Mouse (Mus musculus) layer of hippocampus, adult 2 months (tissue): ENCODE data around the gene Tfap2d. TPM values are rescaled to one million over a fixed set of nuclear protein-coding genes. Genes with fewer than 3 reads are reported as not detected.

Experiments used
- DNase-seq, 2 experiments: peaks; one replicate each; pipeline ENCODE4 v3.0.0; 2022; ENCODE audit warnings: low spot score in 2 of 2
- H3K27ac ChIP-seq: fragments of 200-600 bp; 2 replicates; pipeline ENCODE4 v1.8.1; 2022
- H3K4me3 ChIP-seq: fragments of 200-600 bp; 2 replicates; pipeline ENCODE4 v1.8.1; 2022; ENCODE audit warnings: mild to moderate bottlenecking
- CTCF ChIP-seq: fragments of 200-600 bp; conservative IDR thresholded peaks from 2 replicates; pipeline ENCODE4 v1.8.1; 2022; ENCODE audit warnings: antibody characterized with exemption, mild to moderate bottlenecking, moderate library complexity
- long read RNA-seq, 2 experiments: library from polyadenylated mRNA; stranded (forward); transcript quantifications; one replicate each; pipeline ENCODE4 v2.0.0; 2021; ENCODE audit warnings: borderline mapping rate in 2 of 2
- total RNA-seq, 2 experiments: library from RNA; stranded (reverse); gene quantifications; 2 replicates each; pipeline ENCODE4 v1.2.3; 2021

Gene Tfap2d
- total RNA-seq, result not detected
- long read RNA-seq, experiment 1, partial matches to known transcripts, result 1 of 1 reads
- long read RNA-seq, experiment 1, other reads (novel, unspliced or antisense), result 0 of 1 reads
- long read RNA-seq, experiment 2, result 0 reads

DNA sequence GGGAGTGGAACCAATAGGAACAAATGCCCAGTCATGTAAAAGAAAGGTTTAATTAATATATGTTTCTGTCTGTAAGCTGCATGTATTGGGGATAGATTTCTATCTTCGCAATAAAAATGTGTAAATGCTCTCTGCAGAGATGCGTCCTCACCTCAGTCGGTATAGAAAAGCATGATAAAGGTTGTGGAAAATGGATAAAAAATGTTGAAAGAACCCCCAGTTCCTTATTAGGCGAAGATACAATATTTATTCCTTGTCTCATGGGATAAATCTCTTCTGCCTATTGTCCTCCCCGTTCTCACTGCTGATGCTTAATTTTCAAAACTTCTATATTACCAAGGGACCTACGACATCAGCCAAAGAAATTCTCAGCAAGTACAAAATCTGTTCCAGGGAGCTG lies at the start of gene Tfap2d:
Gene Tfap2d, plus strand, starts transcription at position 392 of the 400 bp plus-strand sequence.
- no peak for DNase-seq
- no peak for TF ChIP-seq CTCF
- no peak within 1 kb of the TSS for H3K27ac ChIP-seq
- H3K4me3 ChIP-seq, result no peak within 1 kb of the TSS

DNA sequence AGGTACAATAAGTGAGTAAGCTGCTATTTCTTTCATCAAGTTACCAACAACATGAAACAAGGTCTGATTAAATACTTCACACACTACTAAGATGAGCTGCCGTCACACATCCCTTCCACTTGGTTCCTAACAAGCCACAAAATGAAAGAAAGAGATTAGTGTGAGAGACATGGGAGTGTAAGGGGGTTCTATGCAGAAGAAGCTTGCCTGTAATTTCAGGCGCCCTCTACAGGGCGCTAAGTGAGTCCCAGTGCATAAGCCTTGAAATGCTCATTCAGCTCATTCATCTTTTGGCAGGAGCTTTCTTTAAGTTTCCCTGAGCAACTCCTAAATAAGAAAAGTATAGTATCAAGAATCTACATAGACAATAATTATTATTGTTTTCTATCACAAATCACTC lies 46.5 kb upstream of the Tfap2d start:
- Histone ChIP-seq H3K27ac (no peak overlapping the region), H3K4me3 (no peak overlapping the region)
- TF ChIP-seq CTCF, result peak; percentile 77
- DNase-seq, result no peak

DNA sequence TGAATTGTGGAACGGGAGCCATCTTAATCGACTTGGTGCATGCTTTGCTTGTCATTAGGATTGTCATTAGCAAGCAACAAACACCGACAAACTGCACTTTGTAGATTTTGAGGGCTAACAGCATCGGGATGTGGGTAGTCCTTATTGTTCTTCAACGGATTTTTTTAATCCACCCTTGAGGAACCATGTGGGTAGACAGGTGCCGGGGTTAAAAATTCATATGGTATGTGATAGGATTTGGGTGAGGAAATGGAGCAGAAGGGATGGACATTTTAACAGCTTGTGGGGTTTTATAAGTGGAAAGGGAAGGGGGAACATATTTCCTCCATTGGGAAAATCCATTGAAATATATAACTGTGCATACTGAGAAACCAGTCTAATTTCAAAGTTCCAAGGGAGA lies 46.0 kb upstream of the Tfap2d start:
- DNase-seq, result no peak
- no peak for TF ChIP-seq CTCF
- no peak overlapping the region for H3K4me3 ChIP-seq
- H3K27ac ChIP-seq, result no peak overlapping the region

DNA sequence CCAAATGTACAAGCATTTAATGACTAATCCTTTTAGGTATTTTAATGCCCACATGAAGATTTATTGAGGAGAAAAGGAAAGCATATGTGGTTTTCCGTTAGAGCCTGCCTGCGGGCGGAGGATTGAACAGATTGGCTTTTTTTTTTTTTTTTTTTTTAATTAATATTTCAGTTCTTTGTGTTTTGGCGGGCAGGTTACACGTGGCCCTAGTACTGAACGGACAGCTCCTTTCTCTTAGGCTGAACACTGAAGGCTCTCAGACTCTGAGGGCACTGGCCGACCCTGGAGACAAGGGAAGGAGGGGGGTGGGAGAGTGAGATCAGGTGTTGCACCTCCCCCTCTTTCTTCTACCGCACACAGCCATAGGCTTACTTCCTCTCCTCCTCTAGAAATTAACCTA lies 14.7 kb upstream of the Tfap2d start:
- no peak for TF ChIP-seq CTCF
- Histone ChIP-seq H3K4me3 (no peak overlapping the region), H3K27ac (no peak overlapping the region)
- DNase-seq, result no peak

DNA sequence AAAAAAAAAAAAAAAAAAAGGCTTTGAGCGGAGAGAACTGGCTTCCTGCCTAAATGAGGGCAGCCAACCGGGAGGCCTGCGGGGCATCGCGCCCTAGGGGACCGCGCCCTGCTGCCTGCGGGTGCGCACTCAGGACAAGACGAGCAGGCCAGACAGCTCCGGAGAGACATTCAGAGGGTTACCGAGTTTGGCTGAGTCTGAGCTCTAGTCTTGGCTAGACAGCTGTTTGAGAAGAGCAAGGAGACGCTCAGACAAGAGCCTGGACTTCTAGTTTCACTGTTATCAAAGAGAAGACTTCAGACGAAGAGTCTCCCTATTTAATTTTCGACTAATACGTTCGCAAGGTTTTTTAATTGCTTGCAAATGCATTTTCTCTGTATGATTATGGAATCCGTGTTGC lies 5.9 kb upstream of the Tfap2d start:
- Histone ChIP-seq H3K4me3 (no peak overlapping the region), H3K27ac (no peak overlapping the region)
- no peak for TF ChIP-seq CTCF
- no peak for DNase-seq

DNA sequence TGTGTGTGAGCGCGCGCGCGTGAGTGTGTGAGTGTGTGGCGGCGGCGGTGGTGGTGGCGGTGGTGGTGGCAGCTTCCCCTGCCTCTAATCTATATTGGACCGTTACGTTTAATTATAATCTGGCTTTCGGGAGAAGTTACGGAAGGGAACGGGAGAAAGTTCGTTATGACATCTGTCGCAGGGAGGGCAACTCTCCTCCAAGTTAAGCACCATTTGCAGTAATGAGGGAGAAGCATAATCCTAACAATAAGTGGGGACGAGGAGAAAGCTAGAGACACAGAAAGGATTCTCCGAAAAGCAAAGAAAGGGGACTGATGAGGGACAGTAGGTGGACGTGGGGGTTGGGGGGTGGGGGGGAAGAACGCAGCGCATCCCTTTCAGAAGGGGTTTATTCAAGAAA lies 494 bp downstream of the Tfap2d start:
- no peak for DNase-seq
- TF ChIP-seq CTCF, result no peak
- H3K4me3 ChIP-seq, result no peak overlapping the region
- no peak overlapping the region for H3K27ac ChIP-seq

DNA sequence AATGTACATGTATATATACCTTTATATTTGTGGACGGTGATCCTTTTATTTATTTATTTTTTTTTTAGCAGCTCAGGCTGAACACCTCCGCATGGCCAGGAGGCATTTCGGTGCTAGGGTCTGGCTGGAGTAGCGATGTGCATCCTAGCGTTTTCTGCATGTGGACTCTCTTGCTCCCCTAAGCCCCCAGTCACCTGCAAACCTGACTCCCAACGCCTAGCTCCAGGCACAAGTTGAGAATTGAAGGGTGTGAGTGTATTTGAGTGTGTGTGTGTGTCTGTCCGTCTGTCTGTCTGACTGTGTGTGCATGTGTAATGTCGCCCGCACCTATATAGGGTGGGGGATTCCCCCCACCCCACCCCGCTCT lies 937 bp downstream of the Tfap2d start:
- H3K27ac ChIP-seq, result no peak overlapping the region
- no peak overlapping the region for H3K4me3 ChIP-seq
- no peak for DNase-seq
- no peak for TF ChIP-seq CTCF

DNA sequence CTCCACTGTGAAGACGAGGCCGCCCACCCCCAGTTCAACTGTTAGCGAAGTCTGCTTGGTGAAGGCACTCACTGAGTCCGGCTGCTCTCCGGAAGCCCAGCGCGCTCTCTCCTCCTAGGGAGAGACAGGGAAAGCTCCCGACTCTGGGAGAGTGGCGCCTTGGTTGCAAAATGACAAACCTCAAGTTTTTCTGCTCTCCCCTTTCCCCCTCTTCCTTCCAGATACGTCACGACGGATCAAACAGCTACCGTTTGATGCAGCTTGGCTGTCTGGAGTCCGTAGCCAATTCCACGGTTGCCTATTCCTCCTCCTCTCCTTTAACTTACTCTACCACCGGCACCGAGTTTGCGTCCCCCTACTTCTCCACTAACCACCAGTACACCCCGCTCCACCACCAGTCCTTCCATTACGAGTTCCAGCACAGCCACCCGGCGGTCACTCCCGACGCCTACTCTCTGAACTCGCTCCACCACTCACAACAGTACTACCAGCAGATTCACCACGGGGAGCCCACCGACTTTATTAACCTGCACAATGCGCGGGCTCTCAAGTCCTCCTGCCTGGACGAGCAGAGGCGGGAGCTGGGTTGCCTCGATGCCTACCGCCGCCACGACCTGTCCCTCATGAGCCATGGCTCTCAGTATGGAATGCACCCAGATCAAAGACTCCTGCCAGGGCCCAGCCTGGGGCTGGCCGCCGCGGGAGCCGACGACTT lies 1.5 kb downstream of the Tfap2d start:
- Histone ChIP-seq H3K4me3 (no peak overlapping the region), H3K27ac (no peak overlapping the region)
- no peak for DNase-seq
- TF ChIP-seq CTCF, result no peak

DNA sequence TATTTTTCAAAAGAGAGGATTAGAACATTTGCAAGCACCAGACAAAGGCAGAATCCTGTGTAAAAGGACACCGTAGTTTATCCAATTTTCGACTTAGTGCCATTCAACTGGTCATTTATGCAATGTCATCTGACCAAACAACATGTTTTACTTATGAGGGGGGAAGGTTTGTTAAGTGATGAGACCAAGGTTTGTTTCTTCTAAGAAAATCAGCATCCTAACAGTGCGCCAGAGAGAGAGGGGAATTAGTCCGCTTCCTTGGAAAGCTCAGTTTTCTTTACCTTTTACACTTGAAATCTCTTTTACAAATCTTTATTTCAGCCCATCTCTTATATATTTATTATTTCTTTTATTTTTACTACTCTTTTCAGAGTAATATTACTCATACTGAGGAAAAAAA lies 3.6 kb downstream of the Tfap2d start:
- TF ChIP-seq CTCF, result no peak
- DNase-seq, result no peak
- H3K27ac ChIP-seq, result no peak overlapping the region
- H3K4me3 ChIP-seq, result no peak overlapping the region

DNA sequence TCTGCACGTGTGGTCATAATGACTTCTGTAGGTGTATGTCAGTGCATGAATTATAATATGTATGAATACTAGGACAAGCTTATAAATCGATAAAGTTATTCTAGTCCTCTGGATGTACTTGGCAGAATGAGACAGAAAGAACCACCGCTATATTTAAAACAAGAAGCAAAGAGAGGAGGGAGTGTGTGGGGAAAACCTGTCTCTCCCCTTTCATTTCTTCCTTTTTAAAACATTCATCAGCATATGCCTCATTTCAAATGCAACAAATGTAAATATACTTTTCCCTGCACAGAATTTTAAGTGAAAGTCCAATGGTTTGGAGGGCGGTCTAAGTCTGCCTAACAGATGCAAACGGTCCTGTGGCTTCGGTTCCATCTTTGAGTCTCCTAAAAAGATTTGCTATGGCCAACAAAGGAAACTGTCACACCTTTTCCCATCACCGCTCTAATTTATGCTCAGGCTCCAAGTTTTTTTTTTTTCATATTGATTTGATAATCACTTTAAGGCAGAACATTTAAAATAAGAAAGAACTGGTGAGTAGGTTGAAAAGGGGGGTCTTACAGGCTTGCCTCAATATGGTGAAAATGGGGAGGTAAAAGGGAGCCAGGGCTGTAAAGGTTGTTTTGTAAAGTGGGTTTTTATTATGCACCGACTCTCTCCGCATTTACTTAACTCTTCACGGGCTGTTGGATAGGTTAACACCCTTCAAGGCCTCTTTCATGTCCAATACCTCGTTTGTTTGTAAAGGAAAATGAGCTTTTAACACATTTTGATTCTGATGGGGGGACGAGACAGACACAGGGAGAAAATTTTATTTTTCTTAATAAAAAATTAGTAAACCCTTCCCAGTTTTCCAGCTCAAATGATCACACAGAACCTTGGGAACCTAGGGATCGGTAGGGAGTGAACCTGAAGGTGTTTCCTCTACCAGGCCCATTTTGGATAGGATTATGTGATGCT lies 4.3 kb downstream of the Tfap2d start:
- Histone ChIP-seq H3K4me3 (no peak overlapping the region), H3K27ac (no peak overlapping the region)

DNA sequence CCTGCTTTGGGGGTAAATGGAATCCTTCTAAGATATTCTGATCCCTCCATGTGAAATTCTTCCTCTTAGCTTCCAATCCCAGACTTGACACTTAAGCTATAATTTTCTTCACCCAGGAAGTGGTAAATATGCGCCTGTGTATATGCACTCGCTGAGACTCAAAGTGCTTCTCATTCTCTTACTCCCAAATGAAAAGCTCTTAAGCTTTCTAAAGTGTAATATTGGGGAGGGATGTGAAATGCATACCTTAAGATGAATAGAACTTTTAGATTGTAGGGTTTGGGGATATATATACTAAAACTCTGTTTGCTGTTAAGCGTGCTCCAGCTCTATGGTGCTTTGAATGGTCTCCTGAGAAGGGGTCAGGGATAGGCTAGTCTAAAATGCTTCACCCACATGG lies 5.0 kb downstream of the Tfap2d start:
- no peak overlapping the region for H3K4me3 ChIP-seq
- no peak for DNase-seq
- no peak overlapping the region for H3K27ac ChIP-seq
- TF ChIP-seq CTCF, result no peak

More for the DNA sequence above, 4.3 kb downstream of the Tfap2d start:
- no peak for DNase-seq
- no peak for TF ChIP-seq CTCF

DNA sequence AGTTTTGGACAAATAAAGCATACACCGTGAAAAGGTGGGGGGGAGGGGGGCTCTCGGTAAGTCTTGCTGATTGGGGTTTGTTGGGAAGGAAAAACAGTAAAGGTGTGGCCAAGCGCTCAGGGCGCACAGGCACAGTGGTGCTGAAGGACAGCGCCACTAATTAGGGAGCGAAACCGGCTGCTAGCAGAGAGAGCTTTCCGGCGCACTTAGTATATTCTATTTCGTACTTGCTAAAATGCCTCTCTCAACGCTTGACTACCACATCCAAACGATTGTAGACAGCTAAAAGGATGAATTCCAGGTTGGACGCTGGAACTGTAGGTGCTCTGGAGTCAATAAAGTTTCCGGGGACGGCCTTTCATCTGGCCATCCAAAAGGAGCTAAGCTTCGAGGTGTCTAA lies 6.9 kb downstream of the Tfap2d start:
- H3K27ac ChIP-seq, result no peak overlapping the region
- H3K4me3 ChIP-seq, result no peak overlapping the region
- no peak for DNase-seq
- TF ChIP-seq CTCF, result no peak

DNA sequence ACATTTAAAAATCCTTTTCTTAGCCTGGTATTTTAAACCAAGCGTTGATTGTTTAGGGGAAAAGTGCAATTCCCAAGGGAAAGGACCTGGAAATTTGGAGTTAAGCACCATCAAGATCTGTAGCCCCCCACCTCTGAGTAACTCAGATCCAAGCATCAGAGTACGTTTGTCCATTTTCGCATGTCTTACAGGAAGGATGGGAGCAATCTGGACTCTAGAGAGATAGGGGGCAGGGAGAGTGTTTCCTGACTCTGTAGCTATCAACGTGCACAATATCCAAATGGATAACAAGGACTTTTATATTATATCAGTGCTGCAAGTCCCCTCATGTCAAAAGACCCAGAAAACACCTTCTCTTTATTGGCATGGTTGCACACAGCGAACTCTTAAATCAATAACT lies 7.4 kb downstream of the Tfap2d start:
- no peak for DNase-seq
- Histone ChIP-seq H3K4me3 (no peak overlapping the region), H3K27ac (no peak overlapping the region)
- TF ChIP-seq CTCF, result no peak

DNA sequence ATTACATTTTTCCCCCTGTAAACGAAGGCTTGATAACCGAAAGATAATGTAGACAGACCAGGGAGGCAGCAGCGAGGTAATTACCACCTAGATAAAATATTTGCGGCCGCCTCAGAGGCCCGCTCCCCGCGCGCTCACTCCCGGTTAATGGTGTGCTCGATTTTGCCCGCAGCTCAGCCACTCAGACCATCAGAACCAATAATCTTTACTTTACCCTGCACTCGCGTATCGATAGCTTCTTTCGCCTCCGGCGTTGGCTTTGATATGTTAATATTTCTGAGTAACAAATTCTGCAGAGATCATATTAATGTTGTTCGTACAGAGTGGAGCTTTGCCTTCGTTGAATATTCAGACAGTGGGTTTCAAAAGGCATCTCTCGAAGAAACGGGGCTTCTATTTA lies 8.2 kb downstream of the Tfap2d start:
- no peak overlapping the region for H3K4me3 ChIP-seq
- H3K27ac ChIP-seq, result no peak overlapping the region
- DNase-seq, result no peak
- TF ChIP-seq CTCF, result no peak
